Mouse (Mus musculus) c-Kit-positive CD71-positive TER-119-positive erythroid progenitor cells, embryonic 14.5 days (primary cell): ENCODE results near the gene Alg1.

Source experiments
- DNase-seq: peaks from one replicate; pipeline ENCODE4 v3.0.0-alpha.2; 2013; ENCODE audit warnings: low spot score

Alg1 gene

DNA sequence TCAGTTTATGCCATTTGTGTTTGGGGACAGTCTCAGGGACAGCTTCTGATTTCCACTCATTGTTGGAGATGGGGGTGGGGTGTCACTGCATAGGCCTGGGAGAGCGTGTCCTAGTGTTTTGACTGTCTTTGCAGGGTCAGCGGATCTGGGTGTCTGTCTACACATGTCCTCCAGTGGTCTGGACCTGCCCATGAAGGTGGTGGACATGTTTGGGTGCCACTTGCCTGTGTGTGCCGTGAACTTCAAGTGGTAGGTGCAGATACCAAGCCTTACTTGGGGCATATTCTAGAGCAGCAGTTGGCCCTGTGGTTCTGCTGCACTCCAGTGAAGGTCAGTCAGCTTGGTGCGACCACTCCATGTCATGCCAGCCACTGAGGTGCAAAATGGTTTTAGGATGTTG lies 8.9 kb downstream of the Alg1 start:
- DNase-seq: no peak

DNA sequence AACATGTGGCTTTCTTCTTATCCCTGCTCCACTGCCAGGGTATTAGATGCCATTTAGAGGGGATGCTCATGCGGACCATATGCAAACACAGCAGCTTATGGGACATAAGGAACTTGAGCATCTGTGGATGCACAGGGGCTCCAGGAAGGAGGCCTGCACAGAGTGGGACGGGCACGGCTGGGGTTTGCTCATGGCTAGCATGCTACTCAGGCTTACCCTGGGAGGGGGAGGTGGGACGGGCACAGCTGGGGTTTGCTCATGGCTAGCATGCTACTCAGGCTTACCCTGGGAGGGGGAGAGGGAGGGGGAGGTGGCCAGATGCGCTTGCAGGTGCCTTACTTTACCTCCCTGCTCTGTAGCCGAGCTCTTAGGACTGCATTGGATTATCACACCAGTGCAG lies 9.5 kb downstream of the Alg1 start:
- DNase-seq: no peak

DNA sequence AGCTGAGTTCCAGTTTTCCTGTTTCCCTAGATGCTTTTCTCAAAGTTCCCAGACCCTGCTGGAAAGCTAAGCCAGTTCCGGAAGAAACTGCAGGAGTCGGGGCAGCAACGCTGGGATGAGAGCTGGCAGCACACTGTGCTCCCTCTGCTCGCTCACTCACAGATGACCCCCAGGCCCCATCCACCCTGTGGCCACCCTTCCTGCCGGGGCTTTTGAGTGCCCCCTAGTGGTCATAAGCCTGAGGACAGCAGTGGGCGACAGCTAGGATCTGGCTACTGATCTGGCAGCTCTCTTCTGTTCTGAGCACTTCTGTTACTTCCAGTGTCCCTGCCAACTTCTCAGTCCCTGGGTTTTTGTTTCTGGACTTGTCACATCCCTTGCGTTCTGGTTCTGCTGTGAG lies 11.0 kb downstream of the Alg1 start:
- peak; percentile 40 for DNase-seq

GRCm38 (mm10) chr16:5250891-5251290 lies 17.5 kb downstream of the Alg1 start:
- DNase-seq: no peak

DNA sequence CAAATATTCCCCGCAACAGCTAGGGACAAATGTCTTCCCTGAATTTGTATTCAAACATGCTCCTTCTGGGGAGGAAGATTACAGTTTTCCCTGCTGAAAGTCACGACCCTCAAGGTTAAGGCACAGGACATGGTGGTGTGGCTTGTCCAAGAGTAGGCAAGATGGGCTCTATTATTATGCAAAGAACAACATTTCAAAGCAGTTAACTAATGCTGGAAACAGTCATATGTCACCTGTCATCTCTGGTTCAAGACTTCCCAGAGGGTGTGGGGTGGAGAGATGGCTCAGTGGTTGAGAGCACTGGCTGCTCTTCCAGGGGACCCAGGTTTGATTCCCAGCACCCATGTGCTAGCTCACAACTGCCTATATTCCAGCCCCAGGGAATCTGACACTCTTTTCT lies 18.8 kb downstream of the Alg1 start:
- DNase-seq: no peak

- DNase-seq: peak; percentile 81
These were observed 21.1 kb downstream of the Alg1 start for GRCm38 (mm10) chr16:5254346-5255025.

DNA sequence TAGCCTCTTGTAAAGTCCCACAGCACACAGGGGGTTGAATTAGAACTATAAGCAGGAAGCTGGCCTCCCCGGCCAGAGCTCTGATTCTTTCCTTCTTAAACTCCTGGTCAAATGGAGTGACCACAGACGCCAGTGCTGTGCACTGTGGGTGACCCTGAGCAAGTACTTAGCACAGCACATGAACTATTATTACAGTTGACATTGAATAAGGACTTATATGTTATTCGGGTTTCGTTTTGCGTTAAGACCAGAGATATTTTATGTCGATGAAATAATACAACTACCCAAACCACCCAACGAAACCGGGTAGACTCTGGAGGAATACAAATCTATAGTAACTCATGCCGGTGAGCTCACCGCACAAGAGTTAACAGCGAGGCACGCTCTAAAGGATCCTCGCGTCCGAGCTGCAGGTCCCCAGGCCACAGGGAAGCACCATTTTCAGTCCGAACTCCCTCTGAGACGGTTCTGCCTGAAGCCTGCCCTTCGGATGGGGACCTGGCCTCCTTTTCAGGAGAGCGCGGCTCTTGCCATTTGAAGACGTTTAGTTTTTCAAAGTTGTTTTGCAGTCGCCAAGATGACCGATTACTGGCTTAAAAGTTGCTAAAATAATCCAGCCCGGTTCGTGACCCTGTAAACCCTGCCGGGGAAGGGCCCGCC lies 21.8 kb downstream of the Alg1 start:
- DNase-seq: peak; percentile 36

GRCm38 (mm10) chr16:5255779-5256496 lies 22.5 kb downstream of the Alg1 start, which contains the start of gene Eef2kmt:
TSS of gene Eef2kmt (minus strand) at chr16:5255983.
- DNase-seq: peak; percentile 95

GRCm38 (mm10) chr16:5263156-5263555 lies 29.7 kb downstream of the Alg1 start:
- DNase-seq: no peak

DNA sequence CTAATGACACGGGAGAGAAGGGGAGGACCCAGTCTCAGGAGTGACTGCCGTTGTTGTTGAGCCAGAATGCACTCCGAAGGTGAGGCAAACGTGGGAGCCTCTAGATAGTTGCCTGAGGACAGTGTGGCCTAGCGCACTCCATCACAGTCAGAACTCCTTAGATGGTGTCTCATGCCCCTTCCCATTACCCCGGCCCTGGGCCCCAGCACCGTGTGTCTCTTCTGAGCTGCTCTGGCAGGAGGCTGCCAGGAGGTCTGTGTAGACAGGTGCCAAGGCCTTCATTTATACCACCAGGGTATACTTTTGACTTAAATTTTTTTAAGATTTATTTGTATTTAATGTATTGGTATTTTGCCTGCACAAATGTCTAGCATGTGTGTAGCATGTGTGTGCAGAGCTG lies 30.5 kb downstream of the Alg1 start:
- DNase-seq: no peak

GRCm38 (mm10) chr16:5271411-5272035 lies 38.1 kb downstream of the Alg1 start:
- DNase-seq: no peak

DNA sequence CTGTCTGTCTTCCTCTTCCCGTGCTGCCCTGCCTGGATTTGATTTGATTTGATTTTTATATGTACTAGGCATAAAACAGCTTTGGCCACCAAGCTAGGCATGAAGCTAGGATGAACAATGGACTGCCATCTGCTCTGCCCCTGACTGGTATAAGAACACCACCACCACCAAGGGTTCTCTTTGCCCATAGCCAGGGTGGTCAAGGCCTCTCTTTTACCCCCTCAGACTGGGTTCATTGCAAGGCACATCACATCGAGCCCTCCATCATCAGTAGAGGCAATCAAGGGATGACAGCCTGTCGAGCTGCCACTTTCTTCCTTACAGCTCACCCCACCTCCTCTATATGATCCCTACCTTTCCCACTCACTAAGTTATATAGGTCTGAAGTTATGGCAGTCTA lies 39.0 kb downstream of the Alg1 start:
- no peak for DNase-seq

- no peak for DNase-seq
These were observed 46.3 kb downstream of the Alg1 start for GRCm38 (mm10) chr16:5279571-5280222.

GRCm38 (mm10) chr16:5282686-5283085 lies 49.3 kb downstream of the Alg1 start:
- DNase-seq: no peak

DNA sequence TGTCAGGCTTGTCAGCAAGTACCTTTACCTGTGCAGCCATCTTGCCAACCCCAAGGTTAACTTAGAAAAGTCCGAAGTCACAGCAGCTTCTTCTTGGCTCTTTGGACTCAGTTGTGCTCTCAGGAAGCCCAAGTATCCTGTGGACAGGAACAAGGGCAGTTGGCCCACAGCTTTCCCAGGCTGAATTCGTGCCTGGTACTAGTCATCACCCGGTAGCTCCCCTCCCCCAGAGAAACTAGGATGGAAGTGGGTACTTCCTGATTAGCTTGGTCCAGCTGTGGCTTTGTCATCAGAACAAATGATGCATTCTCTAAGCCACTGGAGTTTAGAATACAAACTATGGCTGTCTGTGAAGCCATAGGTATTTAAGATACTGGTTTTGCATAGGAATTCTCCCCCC lies 52.0 kb downstream of the Alg1 start:
- no peak for DNase-seq
